Comparison of ENCODE assay signal across 9 mouse cellular contexts in the genomic region with DNA sequence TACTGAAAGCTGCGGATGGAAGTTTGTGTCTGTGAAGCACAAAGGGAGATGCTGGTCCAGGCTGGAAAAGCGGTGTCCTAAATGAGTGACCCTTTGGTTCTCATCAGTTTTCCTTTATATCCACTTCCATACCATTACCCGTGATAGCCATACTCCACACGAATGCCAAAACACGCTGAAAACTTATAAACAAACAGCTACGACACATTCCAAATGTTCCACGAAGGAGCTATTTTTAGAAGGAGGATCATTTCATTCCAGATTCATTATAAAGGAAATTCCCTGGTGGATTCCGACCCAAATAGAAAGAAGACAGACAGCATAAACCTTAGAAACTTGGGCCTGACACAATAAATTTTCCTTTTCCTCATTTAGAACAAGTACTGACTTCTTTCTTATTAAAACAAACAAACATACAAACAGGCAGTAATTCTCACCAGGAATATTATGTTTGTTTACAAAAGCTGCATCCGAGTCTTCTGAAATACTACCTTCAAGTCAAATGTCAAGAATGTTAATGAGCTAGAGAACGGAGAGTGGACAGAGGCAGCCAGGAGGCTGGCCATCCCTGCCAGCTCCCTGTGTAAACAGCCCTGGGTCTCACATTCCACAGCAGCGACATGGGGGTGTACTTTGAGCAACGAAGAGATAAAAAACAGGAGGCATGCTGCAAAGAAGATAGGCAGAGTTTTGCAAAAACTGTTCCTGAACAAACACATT.
DNase-seq lines count a peak whose midpoint lies in the region; ATAC-seq lines count a peak whose summit lies in the region.
"Had no signal": no experiment of that assay in that cellular context is flagged by ENCODE, and none has a peak within 500 bp of the region (broad histone marks: within the 10 kb centered on the region; RNA-seq: fewer than 3 reads in every experiment).

No protein-coding gene starts in this region.

- no peak overlapping the region for H3K4me2 ChIP-seq in midbrain, embryonic 11.5 days
- H3K4me2 ChIP-seq in midbrain, embryonic 13.5 days (replicated peaks) = no peak overlapping the region
- H3K4me2 ChIP-seq in kidney, embryonic 16.5 days (replicated peaks; ENCODE audit: low read depth, low read length) = peak overlapping the region; percentile 39
- H3K4me2 ChIP-seq in liver, embryonic 12.5 days = no peak overlapping the region

- H3K4me3 ChIP-seq in midbrain, embryonic 11.5 days (ENCODE audit: low read depth, low read length) = no peak overlapping the region
- H3K4me3 ChIP-seq in midbrain, embryonic 13.5 days (replicated peaks) = no peak overlapping the region
- H3K4me3 ChIP-seq in kidney, embryonic 16.5 days (ENCODE audit: low read length) = no peak overlapping the region
- H3K4me3 ChIP-seq in liver, embryonic 12.5 days = no peak overlapping the region

- no peaks in the 10 kb centered on the region for H3K9me3 ChIP-seq in midbrain, embryonic 11.5 days (ENCODE audit: control insufficient read depth, low read length)
- H3K9me3 ChIP-seq in midbrain, embryonic 13.5 days = no peaks in the 10 kb centered on the region
- no peaks in the 10 kb centered on the region for H3K9me3 ChIP-seq in kidney, embryonic 16.5 days (ENCODE audit: low read length)
- H3K9me3 ChIP-seq in liver, embryonic 12.5 days (replicated peaks) = no peaks in the 10 kb centered on the region

- H3K27me3 ChIP-seq in midbrain, embryonic 11.5 days (ENCODE audit: control insufficient read depth, insufficient read depth, low read length) = no peaks in the 10 kb centered on the region
- H3K27me3 ChIP-seq in midbrain, embryonic 13.5 days = no peaks in the 10 kb centered on the region
- no peaks in the 10 kb centered on the region for H3K27me3 ChIP-seq in kidney, embryonic 16.5 days (ENCODE audit: insufficient read depth, low read length)
- H3K27me3 ChIP-seq in liver, embryonic 12.5 days (replicated peaks) = no peaks in the 10 kb centered on the region

- H3K36me3 ChIP-seq in midbrain, embryonic 11.5 days (ENCODE audit: control insufficient read depth, insufficient read depth, low read length) = no peaks in the 10 kb centered on the region
- no peaks in the 10 kb centered on the region for H3K36me3 ChIP-seq in midbrain, embryonic 13.5 days
- no peaks in the 10 kb centered on the region for H3K36me3 ChIP-seq in kidney, embryonic 16.5 days (ENCODE audit: insufficient read depth, low read length)
- H3K36me3 ChIP-seq in liver, embryonic 12.5 days = no peaks in the 10 kb centered on the region
- H3K36me3 ChIP-seq: G1E had no signal

- ATAC-seq in midbrain, embryonic 11.5 days (ENCODE audit: low FRiP score) = no peak
- no peak for ATAC-seq in midbrain, embryonic 13.5 days
- ATAC-seq in kidney, embryonic 16.5 days (ENCODE audit: low FRiP score, low TSS enrichment) = peak; percentile 92; the same call in 1 of the 2 replicates
- no peak for ATAC-seq in granulocyte monocyte progenitor cell, adult 5-6 weeks (replicated peaks; ENCODE audit: poor library complexity, severe bottlenecking)
- ATAC-seq in liver, embryonic 12.5 days = no peak

- H3K27ac ChIP-seq in midbrain, embryonic 11.5 days (ENCODE audit: low read depth, low read length) = no peak overlapping the region
- no peak overlapping the region for H3K27ac ChIP-seq in midbrain, embryonic 13.5 days
- peak overlapping the region; percentile 30; the same call in 1 of the 2 replicates for H3K27ac ChIP-seq in kidney, embryonic 16.5 days (ENCODE audit: low read length)
- no peak overlapping the region for H3K27ac ChIP-seq in liver, embryonic 12.5 days

- peak; percentile 68 for DNase-seq in midbrain, embryonic 11.5 days (ENCODE audit: low spot score, missing footprints)
- DNase-seq in heart, adult 18-20 months = peak; percentile 34 to 42
- peak; percentile 46 for DNase-seq in testis, postnatal 14 days (ENCODE audit: low spot score)
- DNase-seq in left cerebral cortex, adult 18-20 months (ENCODE audit: low spot score in 2 of 2) = no peak

- peaks cover 5% of the 10 kb centered on the region; the same call in 1 of the 2 replicates for H3K4me1 ChIP-seq in midbrain, embryonic 11.5 days (ENCODE audit: control insufficient read depth, insufficient read depth, low read length)
- H3K4me1 ChIP-seq in midbrain, embryonic 13.5 days (replicated peaks) = no peaks in the 10 kb centered on the region
- peaks cover 19% of the 10 kb centered on the region; the same call in 1 of the 2 replicates for H3K4me1 ChIP-seq in kidney, embryonic 16.5 days (ENCODE audit: insufficient read depth, low read length)
- H3K4me1 ChIP-seq in liver, embryonic 12.5 days = no peaks in the 10 kb centered on the region

- no peak overlapping the region for H3K9ac ChIP-seq in midbrain, embryonic 11.5 days (ENCODE audit: low read length)
- no peak overlapping the region for H3K9ac ChIP-seq in midbrain, embryonic 13.5 days (replicated peaks)
- no peak overlapping the region for H3K9ac ChIP-seq in kidney, embryonic 16.5 days (replicated peaks; ENCODE audit: low read length)
- H3K9ac ChIP-seq in liver, embryonic 12.5 days = no peak overlapping the region

- WGBS in midbrain, embryonic 11.5 days = 54% methylated on average over 12 of the region's 12 CpGs
- WGBS in midbrain, embryonic 13.5 days = 48% methylated on average over 12 of the region's 12 CpGs
- 22% methylated on average over 12 of the region's 12 CpGs for WGBS in kidney, embryonic 16.5 days
- WGBS in liver, embryonic 12.5 days (ENCODE audit: insufficient replicate concordance) = 51% methylated on average over 12 of the region's 12 CpGs

Comparison
In these comparisons a context has a peak if more than half of its experiments do, and no peak if none do; other contexts are left out.
1. DNase-seq: peak in midbrain, embryonic 11.5 days (single experiment), heart, adult 18-20 months (2 of 2) and testis, postnatal 14 days (single experiment); none in left cerebral cortex, adult 18-20 months (0 of 2).